ENCODE assay signal across 14 mouse cellular contexts in genomic region chr9:69486140-69486539, GRCm38 (mm10).
"Had no signal": no experiment of that assay in that cellular context is flagged by ENCODE, and none has a peak within 500 bp of the region (broad histone marks: within the 10 kb centered on the region; RNA-seq: fewer than 3 reads in every experiment).

No protein-coding gene starts in this region.

- H3K4me1 ChIP-seq: intestine, embryonic 15.5 days; liver, embryonic 15.5 days had no signal

- H3K4me2 ChIP-seq: intestine, embryonic 15.5 days; limb, embryonic 13.5 days; liver, embryonic 11.5 days; liver, embryonic 15.5 days had no signal

- H3K9ac ChIP-seq: intestine, embryonic 15.5 days; limb, embryonic 13.5 days; liver, embryonic 15.5 days had no signal

- H3K4me3 ChIP-seq: intestine, embryonic 15.5 days; layer of hippocampus, adult 2 months; limb, embryonic 13.5 days; liver, embryonic 15.5 days; midbrain, embryonic 10.5 days had no signal

- ATAC-seq: intestine, embryonic 15.5 days; lung, postnatal 0 days had no signal

- H3K27me3 ChIP-seq: intestine, embryonic 15.5 days; liver, embryonic 15.5 days had no signal

- H3K27ac ChIP-seq: intestine, embryonic 15.5 days; layer of hippocampus, adult 2 months; limb, embryonic 13.5 days; liver, embryonic 15.5 days; midbrain, embryonic 10.5 days had no signal

- DNase-seq: kidney, adult 18-20 months; kidney, postnatal 10 days; kidney, postnatal 4 days; left cerebral cortex, postnatal 4 days; lung, adult 2 months; lung, postnatal 36 days; midbrain, embryonic 14.5 days had no signal

- H3K9me3 ChIP-seq: intestine, embryonic 15.5 days; limb, embryonic 13.5 days; liver, embryonic 15.5 days; midbrain, embryonic 10.5 days had no signal

- H3K36me3 ChIP-seq: midbrain, embryonic 10.5 days had no signal
